Mouse (Mus musculus): Measurements from ENCODE around the gene Strn3.

- TF ChIP-seq CTCF (IDR thresholded peaks at IDR 0.05) (no peak), EP300 (IDR thresholded peaks at IDR 0.05; ENCODE audit: insufficient read depth, low read depth, low read length) (no peak), POLR2A (IDR thresholded peaks at IDR 0.05; ENCODE audit: insufficient read depth, low read depth, low read length) (no peak)
These were observed 130.3 kb downstream of the Strn3 start for GRCm38 (mm10) chr12:51561416-51561815.
